Mouse (Mus musculus) brain, embryonic 14.5 days (tissue): ENCODE measurements around the gene Wdfy2.
A peak's percentile ranks its signal among the peaks of the same experiment; 100 is the strongest.

Source experiments
- CTCF ChIP-seq: fragments of 200-500 bp; IDR thresholded peaks from 2 replicates; pipeline ENCODE4 v1.5.1; 2012; ENCODE audit warnings: inconsistent platforms, mild to moderate bottlenecking, moderate library complexity, borderline replicate concordance; ENCODE audit not compliant: insufficient read depth, insufficient read length; ENCODE audit errors: extremely low read depth
- POLR2A ChIP-seq: fragments of 200-500 bp; IDR thresholded peaks from 2 replicates; pipeline ENCODE4 v1.6.1; 2012; ENCODE audit warnings: mild to moderate bottlenecking, inconsistent platforms, borderline replicate concordance; ENCODE audit not compliant: poor library complexity, insufficient read depth, insufficient read length, severe bottlenecking; ENCODE audit errors: extremely low read depth

GRCm38 (mm10) chr14:62879497-62879896, 42.0 kb downstream of the Wdfy2 start:
- TF ChIP-seq CTCF (peak; percentile 69), POLR2A (no peak)
